In the genomic region with DNA sequence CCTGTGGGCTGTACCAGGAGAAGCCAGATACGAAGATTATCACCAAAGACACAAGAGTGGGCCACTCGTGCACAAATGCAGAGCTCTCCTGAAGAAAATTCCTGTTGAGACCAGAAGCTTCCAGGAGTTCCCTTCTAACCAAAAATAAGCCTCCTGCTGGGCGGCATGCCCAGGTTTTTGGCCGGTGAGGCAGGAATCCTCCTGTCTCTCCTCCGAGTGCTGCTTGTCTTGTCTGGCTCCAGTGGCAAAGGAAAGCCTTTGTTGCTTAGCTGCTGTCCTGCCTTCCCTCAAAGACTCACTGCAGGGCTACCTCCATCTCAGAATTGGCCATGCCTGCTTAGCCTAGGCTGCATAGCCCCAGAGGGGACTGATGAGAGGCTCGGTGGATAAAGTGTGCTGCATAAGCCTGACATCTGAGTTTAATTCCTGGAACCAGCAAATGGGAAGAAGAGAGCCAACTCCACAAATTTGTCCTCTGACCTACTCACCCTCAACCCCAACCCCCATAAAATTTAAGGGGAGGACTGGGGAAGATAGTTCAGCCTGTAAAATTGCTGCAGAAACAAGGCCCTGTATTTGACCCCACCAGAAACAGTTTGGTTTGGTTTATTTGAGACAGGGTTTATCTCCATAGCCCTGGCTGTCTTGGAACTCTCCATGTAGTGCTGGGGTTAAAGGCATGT, we compare ENCODE assay signal across 10 mouse cellular contexts. TPM values are rescaled to one million over a fixed set of nuclear protein-coding genes. Genes with fewer than 3 reads are reported as not detected.
A peak's percentile ranks its signal among the peaks of the same experiment; 100 is the strongest.
DNase-seq lines count a peak whose midpoint lies in the region; ATAC-seq and TF ChIP-seq lines count a peak whose summit lies in the region.
"Had no signal": no experiment of that assay in that cellular context is flagged by ENCODE, and none has a peak within 500 bp of the region (broad histone marks: within the 10 kb centered on the region; RNA-seq: fewer than 3 reads in every experiment).

No protein-coding gene starts in this region.

- no peaks in the 10 kb centered on the region for H3K27me3 ChIP-seq in embryonic facial prominence, embryonic 13.5 days
- no peaks in the 10 kb centered on the region for H3K27me3 ChIP-seq in kidney, postnatal 0 days (ENCODE audit: insufficient read depth, low read length)
- H3K27me3 ChIP-seq in stomach, postnatal 0 days (ENCODE audit: control insufficient read depth, insufficient read depth, low read length) = no peaks in the 10 kb centered on the region
- H3K27me3 ChIP-seq: CH12.LX had no signal

- H3K9me3 ChIP-seq in embryonic facial prominence, embryonic 13.5 days = no peaks in the 10 kb centered on the region
- H3K9me3 ChIP-seq in kidney, postnatal 0 days (replicated peaks; ENCODE audit: low read length) = no peaks in the 10 kb centered on the region
- H3K9me3 ChIP-seq in stomach, postnatal 0 days (ENCODE audit: control insufficient read depth, low read length) = no peaks in the 10 kb centered on the region

- TF ChIP-seq EP300 in stomach, postnatal 0 days (optimal IDR thresholded peaks at IDR 0.05) = no peak

- H3K4me3 ChIP-seq in gastrocnemius, adult 2 months = peak overlapping the region; percentile 60
- H3K4me3 ChIP-seq in embryonic facial prominence, embryonic 13.5 days = no peak overlapping the region
- H3K4me3 ChIP-seq in kidney, postnatal 0 days (replicated peaks; ENCODE audit: low read depth, low read length) = no peak overlapping the region
- no peak overlapping the region for H3K4me3 ChIP-seq in stomach, postnatal 0 days (ENCODE audit: low read depth, low read length)

- intact Hi-C loops in gastrocnemius, adult 2 months (cut with DNase I) = no loop called here

- peaks cover 84% of the 10 kb centered on the region for H3K36me3 ChIP-seq in embryonic facial prominence, embryonic 13.5 days
- H3K36me3 ChIP-seq in kidney, postnatal 0 days (ENCODE audit: insufficient read depth, low read length) = peaks cover 24% of the 10 kb centered on the region; the same call in 1 of the 2 replicates
- peaks cover 7% of the 10 kb centered on the region for H3K36me3 ChIP-seq in stomach, postnatal 0 days (ENCODE audit: control insufficient read depth, insufficient read depth, low read length)

- H3K27ac ChIP-seq in gastrocnemius, adult 2 months = peak overlapping the region; percentile 89
- H3K27ac ChIP-seq in embryonic facial prominence, embryonic 13.5 days = peak overlapping the region; percentile 52
- H3K27ac ChIP-seq in kidney, postnatal 0 days = peak overlapping the region; percentile 36; the same call in 1 of the 2 replicates
- H3K27ac ChIP-seq in stomach, postnatal 0 days (replicated peaks) = 0 out of 2 replicates have a peak overlapping the region, but pooled peaks have one; percentile 0

- H3K4me1 ChIP-seq in embryonic facial prominence, embryonic 13.5 days = peaks cover 64% of the 10 kb centered on the region
- peaks cover 45% of the 10 kb centered on the region for H3K4me1 ChIP-seq in kidney, postnatal 0 days (replicated peaks; ENCODE audit: insufficient read depth, low read length)
- no peaks in the 10 kb centered on the region; the same call in 1 of the 2 replicates for H3K4me1 ChIP-seq in stomach, postnatal 0 days (replicated peaks; ENCODE audit: control insufficient read depth, insufficient read depth)

- no peak overlapping the region for H3K4me2 ChIP-seq in embryonic facial prominence, embryonic 13.5 days
- no peak overlapping the region for H3K4me2 ChIP-seq in kidney, postnatal 0 days (ENCODE audit: low read length)
- H3K4me2 ChIP-seq in stomach, postnatal 0 days (replicated peaks; ENCODE audit: low read depth) = no peak overlapping the region

- peak; percentile 68 for DNase-seq in gastrocnemius, adult 2 months
- DNase-seq in gastrocnemius, postnatal 25 days = no peak
- peak; percentile 62 for DNase-seq in 3T3-L1 (ENCODE audit: low read depth, low spot score)
- DNase-seq in kidney, postnatal 0 days (ENCODE audit: low spot score) = peak; percentile 40
- DNase-seq in stomach, postnatal 0 days (ENCODE audit: low spot score) = no peak
- no peak for DNase-seq in thymus, postnatal 25 days
- DNase-seq in thymus, postnatal 0 days (ENCODE audit: low spot score) = no peak

- 0 out of 2 replicates have a peak overlapping the region, but pooled peaks have one; percentile 52 for H3K9ac ChIP-seq in embryonic facial prominence, embryonic 13.5 days
- peak overlapping the region; percentile 32; the same call in 1 of the 2 replicates for H3K9ac ChIP-seq in kidney, postnatal 0 days (ENCODE audit: low read depth, low read length)
- H3K9ac ChIP-seq in stomach, postnatal 0 days (ENCODE audit: low read length) = no peak overlapping the region

- TF ChIP-seq CTCF in gastrocnemius, adult 2 months (IDR thresholded peaks at IDR 0.05) = no peak
- TF ChIP-seq CTCF in kidney, postnatal 0 days (IDR thresholded peaks at IDR 0.05; ENCODE audit: low read depth) = no peak
- TF ChIP-seq CTCF in stomach, postnatal 0 days (IDR thresholded peaks at IDR 0.05; ENCODE audit: low read depth) = no peak

- WGBS in embryonic facial prominence, embryonic 13.5 days = 56% methylated on average over 6 of the region's 6 CpGs
- WGBS in kidney, postnatal 0 days = 52% methylated on average over 6 of the region's 6 CpGs
- WGBS in stomach, postnatal 0 days = 41% methylated on average over 6 of the region's 6 CpGs

- no peak for ATAC-seq in embryonic facial prominence, embryonic 13.5 days (ENCODE audit: insufficient number of reproducible peaks, insufficient read depth, low FRiP score, low TSS enrichment, low read depth)
- no peak for ATAC-seq in kidney, postnatal 0 days (replicated peaks; ENCODE audit: low FRiP score, low read depth)
- ATAC-seq in stomach, postnatal 0 days (ENCODE audit: low FRiP score, low TSS enrichment) = no peak

RNA-seq across cellular contexts. Expression of a gene that starts 7.3 kb away (rescaled TPM):
- 100 to 1,000 TPM; 154 to 155 TPM for total RNA-seq in gastrocnemius, adult 2 months (2021)
- total RNA-seq in gastrocnemius, postnatal 25 days (2021) = 100 to 1,000 TPM; 111 to 125 TPM
- polyA plus RNA-seq in embryonic facial prominence, embryonic 13.5 days (2015; fragmentation: Nextera tagmentation; extraction: Ambion mirVana) = 237 and 249 TPM in 2 replicates
- 203 and 220 TPM in 2 replicates for polyA plus RNA-seq in kidney, postnatal 0 days (2015; fragmentation: Nextera tagmentation; extraction: Ambion mirVana)
- polyA plus RNA-seq in stomach, postnatal 0 days (2015; fragmentation: Nextera tagmentation; extraction: Ambion mirVana) = 104 and 112 TPM in 2 replicates
- polyA plus RNA-seq in thymus, postnatal 0 days (2015; fragmentation: Nextera tagmentation; extraction: Ambion mirVana) = 321 and 340 TPM in 2 replicates

RNA-seq across cellular contexts. Expression of a gene that starts 24.8 kb away (rescaled TPM):
- total RNA-seq in gastrocnemius, adult 2 months (2021) = not detected
- total RNA-seq in gastrocnemius, postnatal 25 days (2021) = not detected
- not detected in 2 replicates for polyA plus RNA-seq in embryonic facial prominence, embryonic 13.5 days (2015; fragmentation: Nextera tagmentation; extraction: Ambion mirVana)
- not detected in 2 replicates for polyA plus RNA-seq in kidney, postnatal 0 days (2015; fragmentation: Nextera tagmentation; extraction: Ambion mirVana)
- 0.07 TPM in 2 replicates for polyA plus RNA-seq in stomach, postnatal 0 days (2015; fragmentation: Nextera tagmentation; extraction: Ambion mirVana)
- 0.33 and 0.40 TPM in 2 replicates for polyA plus RNA-seq in thymus, postnatal 0 days (2015; fragmentation: Nextera tagmentation; extraction: Ambion mirVana)
- polyA plus RNA-seq: limb, embryonic 11.5 days had no signal

RNA-seq across cellular contexts. Expression of a gene that starts 41.2 kb away (rescaled TPM):
- total RNA-seq in gastrocnemius, adult 2 months (2021) = under 1 TPM; 0.28 to 0.61 TPM
- total RNA-seq in gastrocnemius, postnatal 25 days (2021) = 1 to 10 TPM in 1 of 2 experiments, under 1 TPM in 1; 0.67 to 1.1 TPM
- polyA plus RNA-seq in embryonic facial prominence, embryonic 13.5 days (2015; fragmentation: Nextera tagmentation; extraction: Ambion mirVana) = 8.6 and 10.0 TPM in 2 replicates
- polyA plus RNA-seq in kidney, postnatal 0 days (2015; fragmentation: Nextera tagmentation; extraction: Ambion mirVana) = 12.2 and 13.5 TPM in 2 replicates
- polyA plus RNA-seq in stomach, postnatal 0 days (2015; fragmentation: Nextera tagmentation; extraction: Ambion mirVana) = 2.8 and 3.1 TPM in 2 replicates
- polyA plus RNA-seq in thymus, postnatal 0 days (2015; fragmentation: Nextera tagmentation; extraction: Ambion mirVana) = 22.3 and 24.6 TPM in 2 replicates

Comparison
In these comparisons a context has a peak if more than half of its experiments do, and no peak if none do; other contexts are left out.
1. DNase-seq: peak in gastrocnemius, adult 2 months (single experiment), 3T3-L1 (single experiment) and kidney, postnatal 0 days (single experiment); none in gastrocnemius, postnatal 25 days (single experiment), stomach, postnatal 0 days (single experiment), thymus, postnatal 25 days (single experiment) and thymus, postnatal 0 days (single experiment).
2. H3K27ac ChIP-seq: peak in every context shown above with its lines; median percentile 89 in gastrocnemius, adult 2 months; 52 in embryonic facial prominence, embryonic 13.5 days; 36 in kidney, postnatal 0 days; 0 in stomach, postnatal 0 days.